Mouse (Mus musculus) heart, embryonic 13.5 days (tissue): ENCODE measurements at regions not wholly inside any gene's neighbourhood (a gene's known extent, or its start where the extent isn't known, plus 50 kb on each side); places are given as distances from the start of the nearest gene placed in this dataset.
A peak's percentile ranks its signal among the peaks of the same experiment; 100 is the strongest.

Source experiments
- ATAC-seq: fragments of 200-750 bp; cut with Nextera tagmentation; 2 replicates; pipeline ENCODE4 v1.8.0; 2017; ENCODE audit warnings: moderate TSS enrichment; ENCODE audit not compliant: insufficient number of reproducible peaks, low FRiP score, low TSS enrichment; ENCODE audit errors: extremely low read depth
- H3K27ac ChIP-seq: fragments of 300-500 bp; sonication (generic); replicated peaks from 2 replicates; pipeline ENCODE4 v1.5.1; 2015; ENCODE audit warnings: moderate library complexity, mild to moderate bottlenecking, inconsistent platforms
- H3K27me3 ChIP-seq: fragments of 300-500 bp; sonication (generic); replicated peaks from 2 replicates; pipeline ENCODE4 v1.6.1; 2015; ENCODE audit warnings: mild to moderate bottlenecking, inconsistent platforms
- H3K36me3 ChIP-seq: fragments of 300-500 bp; sonication (generic); 2 replicates; pipeline ENCODE4 v1.6.1; 2015; ENCODE audit warnings: mild to moderate bottlenecking, inconsistent platforms
- H3K4me1 ChIP-seq: fragments of 300-500 bp; sonication (generic); 2 replicates; pipeline ENCODE4 v1.6.1; 2015; ENCODE audit warnings: inconsistent platforms
- H3K4me2 ChIP-seq: fragments of 300-500 bp; sonication (generic); 2 replicates; pipeline ENCODE4 v1.6.1; 2015; ENCODE audit warnings: inconsistent platforms, mild to moderate bottlenecking, moderate library complexity
- H3K4me3 ChIP-seq: fragments of 300-500 bp; sonication (generic); 2 replicates; pipeline ENCODE4 v1.5.1; 2015; ENCODE audit warnings: moderate library complexity, mild to moderate bottlenecking, inconsistent platforms
- H3K9ac ChIP-seq: fragments of 300-500 bp; sonication (generic); 2 replicates; pipeline ENCODE4 v1.6.1; 2015; ENCODE audit warnings: inconsistent platforms, mild to moderate bottlenecking, moderate library complexity
- H3K9me3 ChIP-seq: fragments of 300-500 bp; sonication (generic); 2 replicates; pipeline ENCODE4 v1.6.1; 2016; ENCODE audit warnings: inconsistent platforms
- WGBS: fragments of 180-500 bp; shearing (Covaris S2); methylation state at CpG from one replicate; pipeline ENCODE4 v1.1.7; 2015; ENCODE audit warnings: mixed read lengths; 5-methylcytosine and 5-hydroxymethylcytosine counted together

- Histone ChIP-seq H3K36me3 (no peaks in the 10 kb centered on the region), H3K4me2 (no peak overlapping the region), H3K4me3 (no peak overlapping the region), H3K27me3 (no peaks in the 10 kb centered on the region), H3K9me3 (no peaks in the 10 kb centered on the region), H3K4me1 (peaks cover 46% of the 10 kb centered on the region), H3K27ac (peak overlapping the region; percentile 74), H3K9ac (no peak overlapping the region)
- WGBS, result 66% methylated on average over 2 of the region's 2 CpGs
- no peak for ATAC-seq
Measured at GRCm38 (mm10) chr3:21974766-21975165, 101.7 kb upstream of the Tbl1xr1 start.

GRCm38 (mm10) chr3:21977775-21978174 lies 98.7 kb upstream of the Tbl1xr1 start:
- Histone ChIP-seq H3K27me3 (no peaks in the 10 kb centered on the region), H3K27ac (no peak overlapping the region), H3K36me3 (no peaks in the 10 kb centered on the region), H3K4me1 (peaks cover 35% of the 10 kb centered on the region), H3K4me2 (no peak overlapping the region), H3K9ac (no peak overlapping the region), H3K9me3 (peaks cover 8% of the 10 kb centered on the region; the same call in 1 of the 2 replicates), H3K4me3 (no peak overlapping the region)
- no peak for ATAC-seq
- 40% methylated on average over 1 of the region's 1 CpGs for WGBS

GRCm38 (mm10) chr3:21982991-21983390 lies 93.5 kb upstream of the Tbl1xr1 start:
- Histone ChIP-seq H3K4me2 (no peak overlapping the region), H3K27ac (no peak overlapping the region), H3K4me1 (0 out of 2 replicates have a peak, but pooled peaks cover 9% of the 10 kb centered on the region), H3K9ac (no peak overlapping the region), H3K27me3 (no peaks in the 10 kb centered on the region), H3K36me3 (no peaks in the 10 kb centered on the region), H3K9me3 (peaks cover 8% of the 10 kb centered on the region; the same call in 1 of the 2 replicates), H3K4me3 (no peak overlapping the region)
- ATAC-seq, result no peak
- WGBS, result 67% methylated on average over 8 of the region's 8 CpGs

- no peak overlapping the region for H3K4me3 ChIP-seq
- 61% methylated on average over 2 of the region's 2 CpGs for WGBS
Measured at GRCm38 (mm10) chr3:21983993-21984725, 92.3 kb upstream of the Tbl1xr1 start.

GRCm38 (mm10) chr3:21984807-21985206 lies 91.6 kb upstream of the Tbl1xr1 start:
- Histone ChIP-seq H3K4me3 (no peak overlapping the region), H3K27me3 (no peaks in the 10 kb centered on the region), H3K4me2 (no peak overlapping the region), H3K9ac (no peak overlapping the region), H3K36me3 (no peaks in the 10 kb centered on the region), H3K9me3 (peaks cover 8% of the 10 kb centered on the region; the same call in 1 of the 2 replicates), H3K4me1 (0 out of 2 replicates have a peak, but pooled peaks cover 3% of the 10 kb centered on the region), H3K27ac (no peak overlapping the region)
- ATAC-seq, result no peak
- WGBS, result 74% methylated on average over 2 of the region's 2 CpGs

More at GRCm38 (mm10) chr3:21983993-21984725, 92.3 kb upstream of the Tbl1xr1 start:
- no peak overlapping the region for H3K27ac ChIP-seq
- H3K4me2 ChIP-seq, result no peak overlapping the region
- peaks cover 8% of the 10 kb centered on the region; the same call in 1 of the 2 replicates for H3K9me3 ChIP-seq
- 0 out of 2 replicates have a peak, but pooled peaks cover 3% of the 10 kb centered on the region for H3K4me1 ChIP-seq
- no peak overlapping the region for H3K9ac ChIP-seq
- no peak for ATAC-seq
- no peaks in the 10 kb centered on the region for H3K36me3 ChIP-seq
- H3K27me3 ChIP-seq, result no peaks in the 10 kb centered on the region

GRCm38 (mm10) chr3:21986164-21986892 lies 90.1 kb upstream of the Tbl1xr1 start:
- H3K9me3 ChIP-seq, result peaks cover 6% of the 10 kb centered on the region; the same call in 1 of the 2 replicates
- no peaks in the 10 kb centered on the region for H3K36me3 ChIP-seq
- H3K9ac ChIP-seq, result no peak overlapping the region
- 69% methylated on average over 5 of the region's 5 CpGs for WGBS
- ATAC-seq, result no peak
- H3K27me3 ChIP-seq, result no peaks in the 10 kb centered on the region
- no peak overlapping the region for H3K27ac ChIP-seq
- no peak overlapping the region for H3K4me2 ChIP-seq
- 0 out of 2 replicates have a peak, but pooled peaks cover 3% of the 10 kb centered on the region for H3K4me1 ChIP-seq
- no peak overlapping the region for H3K4me3 ChIP-seq

GRCm38 (mm10) chr3:21986893-21987250 lies 89.6 kb upstream of the Tbl1xr1 start:
- H3K27ac ChIP-seq, result no peak overlapping the region
- no peaks in the 10 kb centered on the region for H3K27me3 ChIP-seq
- 0 out of 2 replicates have a peak, but pooled peaks cover under 1% of the 10 kb centered on the region for H3K9me3 ChIP-seq
- 88% methylated on average over 2 of the region's 2 CpGs for WGBS
- ATAC-seq, result no peak
- H3K4me3 ChIP-seq, result no peak overlapping the region
- 0 out of 2 replicates have a peak, but pooled peaks cover 3% of the 10 kb centered on the region for H3K4me1 ChIP-seq
- H3K9ac ChIP-seq, result no peak overlapping the region
- no peaks in the 10 kb centered on the region for H3K36me3 ChIP-seq
- H3K4me2 ChIP-seq, result no peak overlapping the region

- Histone ChIP-seq H3K27ac (no peak overlapping the region), H3K36me3 (no peaks in the 10 kb centered on the region)
- no peak for ATAC-seq
Measured at GRCm38 (mm10) chr3:21987455-21988009, 88.9 kb upstream of the Tbl1xr1 start.

GRCm38 (mm10) chr3:21988010-21988531 lies 88.4 kb upstream of the Tbl1xr1 start:
- ATAC-seq, result no peak
- Histone ChIP-seq H3K4me1 (0 out of 2 replicates have a peak, but pooled peaks cover 1% of the 10 kb centered on the region), H3K9me3 (no peaks in the 10 kb centered on the region), H3K27me3 (no peaks in the 10 kb centered on the region), H3K27ac (no peak overlapping the region), H3K4me2 (no peak overlapping the region), H3K36me3 (no peaks in the 10 kb centered on the region), H3K4me3 (no peak overlapping the region), H3K9ac (no peak overlapping the region)
- 61% methylated on average over 8 of the region's 8 CpGs for whole genome bisulfite sequencing

More at GRCm38 (mm10) chr3:21987455-21988009, 88.9 kb upstream of the Tbl1xr1 start:
- Histone ChIP-seq H3K4me1 (0 out of 2 replicates have a peak, but pooled peaks cover 3% of the 10 kb centered on the region), H3K27me3 (no peaks in the 10 kb centered on the region), H3K9ac (no peak overlapping the region), H3K4me2 (no peak overlapping the region), H3K4me3 (no peak overlapping the region), H3K9me3 (no peaks in the 10 kb centered on the region)
- 75% methylated on average over 5 of the region's 5 CpGs for WGBS

GRCm38 (mm10) chr3:21990526-21990925 lies 85.9 kb upstream of the Tbl1xr1 start:
- H3K27ac ChIP-seq, result no peak overlapping the region
- H3K4me2 ChIP-seq, result no peak overlapping the region
- 85% methylated on average over 4 of the region's 4 CpGs for WGBS
- H3K4me1 ChIP-seq, result 0 out of 2 replicates have a peak, but pooled peaks cover under 1% of the 10 kb centered on the region
- no peaks in the 10 kb centered on the region for H3K27me3 ChIP-seq
- H3K4me3 ChIP-seq, result no peak overlapping the region
- no peaks in the 10 kb centered on the region for H3K9me3 ChIP-seq
- H3K9ac ChIP-seq, result no peak overlapping the region
- no peaks in the 10 kb centered on the region for H3K36me3 ChIP-seq
- ATAC-seq, result no peak

- H3K27me3 ChIP-seq, result no peaks in the 10 kb centered on the region
- no peak overlapping the region for H3K27ac ChIP-seq
- peaks cover 8% of the 10 kb centered on the region; the same call in 1 of the 2 replicates for H3K4me1 ChIP-seq
- no peaks in the 10 kb centered on the region for H3K9me3 ChIP-seq
- no peak overlapping the region for H3K4me2 ChIP-seq
- H3K36me3 ChIP-seq, result no peaks in the 10 kb centered on the region
- no peak overlapping the region for H3K4me3 ChIP-seq
- H3K9ac ChIP-seq, result no peak overlapping the region
- no peak for ATAC-seq
- 69% methylated on average over 9 of the region's 9 CpGs for WGBS
Measured at GRCm38 (mm10) chr3:21991681-21992152, 84.7 kb upstream of the Tbl1xr1 start.
